Mouse (Mus musculus): ENCODE results near the gene Aqp6. TPM values are rescaled to one million over a fixed set of nuclear protein-coding genes. Genes with fewer than 3 reads are reported as not detected.

The Aqp6 gene
- total RNA-seq, 2 experiments from 2014 or later, result not detected

DNA sequence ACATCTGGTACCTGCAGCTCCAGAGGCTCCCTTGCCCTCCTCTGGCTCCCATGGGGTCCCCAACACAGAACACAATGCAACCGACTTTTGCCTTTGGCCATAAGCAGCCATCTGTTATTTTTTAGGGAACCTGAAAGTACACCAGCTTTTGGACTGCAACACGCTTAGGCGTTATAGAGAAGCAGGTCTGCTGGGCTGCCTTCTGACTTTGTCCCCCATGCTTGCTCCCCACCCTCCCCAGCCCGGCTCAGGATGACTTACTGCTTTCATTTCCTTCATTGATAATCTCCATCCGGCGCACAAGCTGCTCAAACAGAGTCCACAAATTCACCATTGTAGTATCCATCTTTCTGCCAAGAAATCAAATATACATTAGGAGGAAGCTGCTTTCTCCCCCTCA, 41.4 kb downstream of the Aqp6 start:
- DNase-seq, result no peak
- intact Hi-C loops (cut with DNase I), result no loop called here

DNA sequence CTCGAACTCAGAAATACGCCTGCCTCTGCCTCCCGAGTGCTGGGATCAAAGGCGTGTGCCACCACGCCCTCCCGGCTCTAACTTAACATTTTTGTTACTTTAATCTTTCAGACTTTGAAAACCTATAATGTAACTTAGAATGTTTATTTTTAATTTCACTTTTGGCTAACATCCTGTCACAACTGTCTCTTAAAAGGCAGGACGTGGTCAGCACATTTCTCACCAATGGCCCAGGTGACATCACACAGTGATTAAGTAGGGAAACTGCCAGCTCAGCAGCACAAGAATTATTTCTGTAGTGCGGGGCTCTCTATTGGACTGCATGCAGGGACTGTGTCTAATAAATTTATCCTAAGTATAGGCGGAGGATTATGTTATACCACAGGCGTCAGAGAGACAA, 42.6 kb downstream of the Aqp6 start:
- DNase-seq, result no peak
- intact Hi-C loops (cut with DNase I), result no loop called here

DNA sequence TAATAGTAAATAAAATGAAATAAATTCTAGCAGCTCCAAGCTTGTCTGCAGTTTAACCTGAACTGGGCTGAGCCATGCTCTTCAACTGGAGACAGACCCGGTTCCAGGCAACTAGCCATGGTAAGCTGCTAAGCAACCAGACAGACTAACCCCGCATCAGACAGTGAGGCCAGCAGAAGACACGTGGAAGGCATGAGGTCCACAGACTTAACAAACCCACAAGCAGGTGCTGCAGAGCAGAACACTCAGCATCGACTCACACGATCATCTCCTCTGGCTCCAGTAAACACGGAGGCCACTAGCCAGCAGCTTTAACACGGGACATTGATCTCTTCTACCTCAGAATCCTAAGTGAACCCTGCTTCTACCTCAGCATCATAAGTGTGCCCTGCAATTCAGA, 43.6 kb downstream of the Aqp6 start:
- no peak for DNase-seq
- intact Hi-C loops (cut with DNase I), result no loop called here

DNA sequence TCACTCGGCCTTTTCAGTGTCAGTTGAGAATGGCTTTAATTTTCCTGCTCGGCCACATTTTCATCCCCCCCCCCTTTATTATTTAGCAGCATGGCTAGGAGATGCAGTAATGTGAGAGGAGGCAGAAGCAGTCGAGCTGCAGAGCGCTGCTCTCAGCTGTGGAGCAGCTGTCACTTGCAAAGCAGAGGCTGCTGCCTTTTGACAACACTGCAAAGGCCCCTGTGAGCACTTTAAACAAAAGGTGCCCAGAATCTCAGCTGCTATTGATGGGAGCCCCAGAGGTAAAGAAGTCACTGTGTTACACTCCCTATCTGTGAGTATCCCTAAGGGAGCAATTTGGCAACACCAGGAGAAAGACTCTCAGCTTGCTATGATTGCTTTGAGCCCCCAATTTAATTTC, 47.1 kb downstream of the Aqp6 start:
- no peak for DNase-seq
- intact Hi-C loops (cut with DNase I), result no loop called here

DNA sequence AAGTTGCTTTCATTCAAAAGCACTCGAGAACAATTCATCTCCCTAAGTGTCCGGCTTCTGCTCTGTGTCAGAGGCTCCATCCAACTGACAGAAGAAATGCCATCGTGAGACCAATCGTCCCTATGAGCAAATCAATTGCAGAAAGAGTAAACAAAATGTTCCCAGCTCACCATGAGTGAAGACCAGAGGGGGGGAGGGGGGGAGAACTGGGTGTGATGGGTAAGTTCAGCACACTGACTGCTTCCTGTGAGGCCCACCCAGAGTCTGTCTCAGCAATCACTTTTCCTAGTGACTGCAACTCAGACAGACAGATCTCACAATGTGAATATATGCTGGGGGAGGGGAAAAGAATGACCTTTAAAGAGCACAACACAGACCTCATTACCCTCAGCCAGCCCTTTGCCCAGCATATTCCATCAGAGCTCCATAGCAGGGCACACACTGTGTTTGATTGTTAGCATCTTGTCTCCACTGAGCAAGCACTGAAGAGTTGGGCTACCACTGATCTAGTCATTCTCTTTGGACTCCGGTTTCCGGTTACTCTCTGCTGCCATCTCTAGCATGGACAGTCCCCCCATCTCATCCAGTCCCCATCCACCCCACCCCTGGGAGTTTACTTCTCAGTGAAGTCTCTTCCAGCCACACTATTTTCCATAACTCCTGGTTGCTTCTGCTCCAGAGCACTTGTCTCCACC, 48.0 kb downstream of the Aqp6 start:
- no peak for DNase-seq
- intact Hi-C loops (cut with DNase I), result no loop called here

DNA sequence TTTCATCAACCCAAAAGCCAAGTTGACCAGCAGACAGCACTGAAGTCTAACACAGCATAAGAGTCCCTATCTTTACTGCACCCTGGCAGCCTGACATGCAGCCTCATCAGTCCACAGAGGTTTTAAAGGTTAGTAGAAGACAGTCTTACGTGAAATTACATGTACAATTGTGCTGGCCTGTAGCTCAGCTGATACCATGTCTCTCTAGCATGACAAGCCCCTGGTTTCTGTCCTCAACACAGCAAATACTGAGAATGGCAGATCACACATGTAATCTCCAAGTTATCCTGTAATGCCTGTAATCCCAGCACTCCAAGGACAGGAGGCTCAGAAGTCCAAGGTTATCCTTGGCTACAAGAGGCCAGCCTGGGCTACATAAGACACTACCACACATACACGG, 49.1 kb downstream of the Aqp6 start:
- DNase-seq, result no peak
- intact Hi-C loops (cut with DNase I), result no loop called here

DNA sequence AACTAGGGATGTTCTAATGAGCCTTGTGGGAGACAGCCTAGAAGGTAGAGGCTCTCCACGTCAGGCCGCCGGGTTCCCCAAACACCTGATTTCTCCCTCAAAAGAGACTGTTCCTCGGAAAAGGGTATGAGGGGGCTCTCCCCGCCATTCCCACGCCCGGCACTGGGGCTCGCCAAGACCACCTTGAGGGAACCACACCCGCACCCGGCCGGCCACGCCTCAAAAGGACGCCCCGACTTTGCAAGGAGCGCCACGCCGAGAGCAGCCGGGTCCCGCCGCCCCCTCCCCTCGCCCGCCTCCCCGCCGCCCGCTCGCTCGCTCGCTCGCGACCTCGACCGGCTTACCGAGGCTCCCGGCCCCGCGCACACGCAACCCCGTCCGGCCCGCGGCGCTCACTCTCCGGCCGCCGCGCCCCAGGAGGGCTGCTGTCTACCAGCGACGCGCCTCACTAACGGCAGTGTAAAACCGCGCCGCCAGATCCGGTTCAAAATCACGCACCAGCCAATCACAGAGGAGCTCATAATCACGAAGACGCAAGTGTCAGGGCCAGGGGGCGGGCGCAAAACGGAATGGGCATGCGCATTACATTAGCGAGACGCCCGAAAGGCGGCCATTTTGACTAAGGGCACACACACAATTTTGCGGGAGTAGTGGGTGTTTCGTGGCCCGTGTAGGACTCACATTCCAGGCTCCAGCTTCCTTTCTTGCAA, 50.1 kb downstream of the Aqp6 start, which contains the start of gene Racgap1:
Gene Racgap1 (minus strand): TSS at position 494 of the 710 bp plus-strand sequence.
- peak; percentile 95 to 97 for DNase-seq
- intact Hi-C loops (cut with DNase I), result no loop called here

DNA sequence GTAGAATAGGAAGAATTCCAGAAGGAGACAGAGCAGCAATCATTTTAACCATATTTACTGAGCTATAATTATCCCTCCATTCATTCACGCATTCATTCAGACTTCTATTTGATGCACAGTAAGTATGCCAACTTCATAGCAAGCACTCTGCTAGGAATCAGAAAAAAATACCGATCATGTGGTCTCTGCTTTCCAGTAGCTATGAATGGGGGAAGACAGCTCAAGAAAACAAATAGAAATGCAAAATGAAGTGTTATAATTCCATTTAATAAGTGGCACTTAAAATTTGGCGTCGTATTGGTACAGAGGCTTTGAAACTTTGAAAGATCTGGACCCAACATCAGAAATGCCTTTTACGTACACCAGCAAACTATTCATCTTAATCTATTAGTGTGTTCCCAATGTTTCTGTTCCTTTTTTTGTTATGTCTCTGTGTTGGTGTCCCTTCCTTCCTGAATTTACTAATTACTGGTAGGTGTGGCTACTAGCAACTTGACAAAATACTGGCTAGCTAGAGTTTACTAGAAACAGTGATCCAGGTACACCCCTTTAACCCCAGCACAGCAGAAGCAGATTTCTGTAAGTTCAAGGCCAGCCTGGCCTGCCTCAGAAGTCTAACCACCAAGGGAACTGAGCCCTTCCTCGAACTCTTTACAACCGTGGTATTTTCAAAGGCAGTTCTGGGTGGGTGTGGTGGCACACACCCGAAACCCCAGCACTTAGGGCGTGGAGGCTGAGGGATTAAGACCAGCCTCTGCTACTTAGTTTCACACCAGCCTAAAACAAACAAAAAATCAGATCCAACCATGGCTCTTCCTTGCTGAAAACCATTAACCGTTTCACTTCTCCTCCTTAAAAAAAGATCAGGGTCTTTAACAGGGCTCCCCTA, 51.0 kb downstream of the Aqp6 start:
- intact Hi-C loops (cut with DNase I), result no loop called here
- no peak for DNase-seq

DNA sequence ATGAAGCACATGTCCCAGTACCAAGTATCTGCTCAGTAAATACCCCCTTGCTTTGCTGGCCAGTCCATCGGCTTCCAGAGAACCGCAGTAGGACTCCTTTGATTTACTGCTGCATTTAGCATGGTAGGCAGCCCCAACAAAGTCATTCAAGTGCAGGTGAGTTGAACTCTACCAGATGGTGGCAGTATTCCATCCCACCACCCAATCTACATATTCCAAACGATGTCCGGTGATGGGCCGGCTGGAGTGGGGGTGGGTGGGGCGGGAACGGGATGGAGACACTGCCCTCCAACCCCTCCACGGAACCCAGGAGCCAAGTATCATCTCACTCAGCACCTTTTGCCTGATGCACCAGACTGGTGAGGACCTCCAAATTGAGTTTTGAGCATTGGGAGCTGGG, 52.1 kb downstream of the Aqp6 start:
- no peak for DNase-seq
- intact Hi-C loops (cut with DNase I), result no loop called here

DNA sequence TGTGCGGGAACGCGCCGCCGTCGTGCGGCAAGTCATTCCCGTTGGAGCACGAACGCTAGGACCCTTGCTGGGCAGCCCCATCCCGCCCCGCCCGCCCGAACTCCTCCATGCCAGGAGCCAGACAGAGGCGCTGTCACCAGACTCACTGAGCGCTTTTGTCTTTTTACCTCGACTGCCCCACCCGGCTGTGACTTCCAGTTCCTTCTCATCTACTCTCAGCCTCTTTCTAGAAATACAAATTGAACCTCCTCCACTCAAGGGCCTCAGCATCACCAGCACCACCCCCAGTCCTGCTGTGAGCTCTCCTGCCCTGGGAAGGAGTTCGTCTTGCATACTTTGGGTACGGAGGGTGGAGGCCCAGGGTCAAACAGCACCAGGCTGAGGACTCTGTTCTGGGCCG, 52.7 kb downstream of the Aqp6 start:
- no peak for DNase-seq
- intact Hi-C loops (cut with DNase I), result no loop called here

Other genes starting within 250 kb of the Aqp6 start
- 10 to 100 TPM; 19.0 to 22.3 TPM for gene Fmnl3, start 230.9 kb upstream of the Aqp6 start, total RNA-seq (2021)
- gene Tmbim6, start 208.5 kb upstream of the Aqp6 start, total RNA-seq (2021), result 100 to 1,000 TPM; 233 to 243 TPM
- 1 to 10 TPM; 6.9 to 8.8 TPM for gene Nckap5l, start 143.7 kb upstream of the Aqp6 start, total RNA-seq (2021)
- 1 to 10 TPM; 3.2 to 3.4 TPM for gene Bcdin3d, start 126.7 kb upstream of the Aqp6 start, total RNA-seq (2021)
- under 1 TPM; 0.31 to 0.33 TPM for gene Faim2, start 73.2 kb upstream of the Aqp6 start, total RNA-seq (2021)
- not detected for gene Aqp2, start 22.3 kb upstream of the Aqp6 start, total RNA-seq (2021)
- gene Aqp5, start 10.6 kb upstream of the Aqp6 start, total RNA-seq (2021), result not detected
- gene Racgap1, start 50.3 kb downstream of the Aqp6 start, total RNA-seq (2021), result 1 to 10 TPM; 2.1 to 2.2 TPM
- gene Asic1, start 69.0 kb downstream of the Aqp6 start, total RNA-seq (2021), result under 1 TPM; 0.22 to 0.35 TPM
- gene Smarcd1, start 100.7 kb downstream of the Aqp6 start, total RNA-seq (2021), result 10 to 100 TPM; 18.7 to 22.1 TPM
- gene Gm17349, start 104.1 kb downstream of the Aqp6 start, total RNA-seq (2021), result 1 to 10 TPM; 1.8 to 2.4 TPM
- 10 to 100 TPM; 61.0 to 62.5 TPM for gene Gpd1, start 116.1 kb downstream of the Aqp6 start, total RNA-seq (2021)
- gene Cox14, start 124.2 kb downstream of the Aqp6 start, total RNA-seq (2021), result 100 to 1,000 TPM; 218 to 222 TPM
- 10 to 100 TPM; 17.6 to 18.0 TPM for gene Cers5, start 171.5 kb downstream of the Aqp6 start, total RNA-seq (2021)